Mouse (Mus musculus): Measurements from ENCODE around the gene Fads1.

- TF ChIP-seq POLR2A (IDR thresholded peaks at IDR 0.05; ENCODE audit: borderline replicate concordance, insufficient read depth, low read length), result no peak
- TF ChIP-seq CTCF (IDR thresholded peaks at IDR 0.05; ENCODE audit: borderline replicate concordance, insufficient read depth, low read depth, low read length), result no peak
Measured at GRCm38 (mm10) chr19:10221585-10221984, 38.9 kb downstream of the Fads1 start.

Measured in cerebellum, adult 2 months (tissue).